Mouse (Mus musculus) spleen, adult 12 weeks (tissue): ENCODE results near the gene Rab23.

Experiments used
- DNase-seq: peaks from one replicate; pipeline ENCODE4 v3.0.0; 2022; ENCODE audit warnings: low spot score

Gene Rab23

GRCm38 (mm10) chr1:33719733-33720225, at the start of gene Rab23:
Gene Rab23 (plus strand): TSS chr1:33719887.
- peak; percentile 64 for DNase-seq

- peak; percentile 59 for DNase-seq
Observed at GRCm38 (mm10) chr1:33670164-33670616, 49.5 kb upstream of the Rab23 start.

GRCm38 (mm10) chr1:33671441-33671840, 48.2 kb upstream of the Rab23 start:
- no peak for DNase-seq

GRCm38 (mm10) chr1:33672083-33672482, 47.6 kb upstream of the Rab23 start:
- no peak for DNase-seq

- DNase-seq = no peak
Observed at GRCm38 (mm10) chr1:33672514-33672913, 47.2 kb upstream of the Rab23 start.

GRCm38 (mm10) chr1:33673158-33673960, 46.3 kb upstream of the Rab23 start:
- DNase-seq = no peak

- DNase-seq = no peak
Observed at GRCm38 (mm10) chr1:33680435-33680834, 39.3 kb upstream of the Rab23 start.

- DNase-seq = no peak
Observed at GRCm38 (mm10) chr1:33680890-33681289, 38.8 kb upstream of the Rab23 start.

GRCm38 (mm10) chr1:33684459-33684858, 35.2 kb upstream of the Rab23 start:
- no peak for DNase-seq

- DNase-seq = no peak
Observed at GRCm38 (mm10) chr1:33688810-33689209, 30.9 kb upstream of the Rab23 start.

GRCm38 (mm10) chr1:33689446-33690086, 30.1 kb upstream of the Rab23 start:
- DNase-seq = no peak

- DNase-seq = no peak
Observed at GRCm38 (mm10) chr1:33690087-33690448, 29.6 kb upstream of the Rab23 start.

- no peak for DNase-seq
Observed at GRCm38 (mm10) chr1:33693893-33694292, 25.8 kb upstream of the Rab23 start.

- no peak for DNase-seq
Observed at GRCm38 (mm10) chr1:33696016-33696415, 23.7 kb upstream of the Rab23 start.

GRCm38 (mm10) chr1:33701244-33701643, 18.4 kb upstream of the Rab23 start:
- DNase-seq = no peak

GRCm38 (mm10) chr1:33709615-33710014, 10.1 kb upstream of the Rab23 start:
- DNase-seq = no peak

- no peak for DNase-seq
Observed at GRCm38 (mm10) chr1:33712026-33712425, 7.7 kb upstream of the Rab23 start.

- DNase-seq = no peak
Observed at GRCm38 (mm10) chr1:33714796-33715195, 4.9 kb upstream of the Rab23 start.

- DNase-seq = no peak
Observed at GRCm38 (mm10) chr1:33717636-33718035, 2.1 kb upstream of the Rab23 start.

- peak; percentile 12 for DNase-seq
Observed at GRCm38 (mm10) chr1:33720231-33720630, 544 bp downstream of the Rab23 start.

GRCm38 (mm10) chr1:33721020-33721419, 1.3 kb downstream of the Rab23 start:
- DNase-seq = no peak

- no peak for DNase-seq
Observed at GRCm38 (mm10) chr1:33724516-33724915, 4.8 kb downstream of the Rab23 start.

- DNase-seq = no peak
Observed at GRCm38 (mm10) chr1:33725086-33725485, 5.4 kb downstream of the Rab23 start.
